Mouse (Mus musculus): ENCODE measurements around the gene Wdr63.
"Not testable (repeated sequence)": the region's sequence is repeated elsewhere in the genome, so short reads cannot be mapped to it uniquely, and the experiment has no call there.

Gene Wdr63

GRCm38 (mm10) chr3:146011544-146012218 lies 96.2 kb downstream of the Wdr63 start:
- no peak for DNase-seq (ENCODE audit: low spot score)

GRCm38 (mm10) chr3:146010751-146011150 lies 97.2 kb downstream of the Wdr63 start:
- DNase-seq (ENCODE audit: low spot score) = peak; percentile 38

GRCm38 (mm10) chr3:146009859-146010645 lies 97.9 kb downstream of the Wdr63 start:
- DNase-seq (ENCODE audit: low spot score) = peak; percentile 16

GRCm38 (mm10) chr3:146007872-146008271 lies 100.1 kb downstream of the Wdr63 start:
- DNase-seq (ENCODE audit: low spot score) = no peak

GRCm38 (mm10) chr3:146004347-146005051 lies 103.4 kb downstream of the Wdr63 start:
- no peak for DNase-seq (ENCODE audit: low spot score)

- not testable (repeated sequence) for DNase-seq (ENCODE audit: low spot score)
These were observed 111.4 kb downstream of the Wdr63 start for GRCm38 (mm10) chr3:145996539-145996938.

DNA sequence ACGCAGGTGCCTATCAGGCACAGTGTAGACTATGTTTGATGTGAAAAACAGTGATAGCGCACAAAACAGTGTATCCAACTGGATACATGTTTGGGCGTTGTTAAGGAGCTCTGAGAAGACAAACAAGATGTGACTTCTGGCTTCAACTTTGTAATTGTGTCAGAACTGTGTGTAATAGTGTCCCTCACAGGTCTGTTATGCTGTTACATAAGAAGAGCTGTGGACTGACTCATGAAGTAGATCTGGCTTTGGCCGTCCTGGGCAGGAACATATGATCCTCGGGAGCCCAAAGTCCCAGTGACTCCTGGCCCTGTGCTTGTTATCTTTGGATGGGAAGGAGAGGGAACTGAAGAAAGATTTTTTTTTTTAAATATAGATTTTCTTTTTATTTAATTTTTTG lies 112.4 kb downstream of the Wdr63 start:
- no peak for DNase-seq (ENCODE audit: low spot score)

DNA sequence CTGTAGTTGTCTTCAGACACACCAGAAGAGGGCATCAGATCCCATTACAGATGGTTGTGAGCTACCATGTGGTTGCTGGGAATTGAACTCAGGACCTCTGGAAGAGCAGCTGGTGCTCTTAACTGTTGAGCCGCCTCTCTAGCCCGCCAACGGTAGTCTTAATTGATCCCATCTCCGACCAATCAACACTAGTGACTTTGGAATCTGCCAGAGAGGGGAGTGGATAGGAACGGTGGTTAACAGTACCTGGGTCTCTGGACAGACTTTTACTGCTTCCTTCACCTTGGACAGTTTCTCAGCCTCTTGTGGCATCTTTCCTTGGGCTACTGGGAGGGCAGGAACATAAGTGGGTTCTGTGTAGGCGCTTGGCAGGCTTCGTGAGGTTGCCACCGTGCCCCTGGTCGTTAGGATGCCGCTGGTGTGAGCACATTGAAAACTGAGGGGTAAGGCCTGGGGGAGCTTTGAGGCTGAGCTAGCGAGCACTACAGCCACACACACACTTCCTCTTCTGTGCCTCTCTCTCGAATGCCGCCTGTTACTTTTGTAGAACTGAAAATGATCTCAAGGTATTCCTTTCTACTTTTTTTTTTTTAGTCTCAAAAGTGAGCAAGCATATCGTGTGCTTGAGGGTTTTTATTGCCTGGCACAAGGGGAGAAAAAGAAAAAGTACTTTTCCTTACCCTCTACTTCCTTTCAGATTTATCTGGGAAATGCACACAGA lies 114.3 kb downstream of the Wdr63 start:
- no peak for DNase-seq (ENCODE audit: low spot score)

DNA sequence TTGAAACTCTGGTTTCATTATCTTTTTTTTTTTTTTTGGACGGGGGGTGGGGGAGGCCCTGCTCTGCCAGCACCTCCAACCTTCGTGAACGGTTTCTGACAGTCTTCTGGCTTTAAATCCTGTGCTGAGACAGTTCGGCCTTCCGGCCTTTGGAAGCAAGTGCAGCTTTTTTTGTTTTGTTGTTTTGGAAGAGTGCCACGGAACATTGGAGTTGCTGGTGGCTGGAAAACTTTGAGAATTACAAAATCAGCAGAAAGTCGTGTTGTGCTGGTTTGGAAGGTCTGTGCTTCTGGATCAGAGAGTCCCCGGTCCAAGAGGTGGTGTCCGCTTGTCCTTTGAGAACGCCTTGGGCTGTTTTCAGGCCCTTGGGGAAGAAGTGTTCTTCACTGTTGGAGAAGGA lies 115.1 kb downstream of the Wdr63 start:
- no peak for DNase-seq (ENCODE audit: low spot score)

DNA sequence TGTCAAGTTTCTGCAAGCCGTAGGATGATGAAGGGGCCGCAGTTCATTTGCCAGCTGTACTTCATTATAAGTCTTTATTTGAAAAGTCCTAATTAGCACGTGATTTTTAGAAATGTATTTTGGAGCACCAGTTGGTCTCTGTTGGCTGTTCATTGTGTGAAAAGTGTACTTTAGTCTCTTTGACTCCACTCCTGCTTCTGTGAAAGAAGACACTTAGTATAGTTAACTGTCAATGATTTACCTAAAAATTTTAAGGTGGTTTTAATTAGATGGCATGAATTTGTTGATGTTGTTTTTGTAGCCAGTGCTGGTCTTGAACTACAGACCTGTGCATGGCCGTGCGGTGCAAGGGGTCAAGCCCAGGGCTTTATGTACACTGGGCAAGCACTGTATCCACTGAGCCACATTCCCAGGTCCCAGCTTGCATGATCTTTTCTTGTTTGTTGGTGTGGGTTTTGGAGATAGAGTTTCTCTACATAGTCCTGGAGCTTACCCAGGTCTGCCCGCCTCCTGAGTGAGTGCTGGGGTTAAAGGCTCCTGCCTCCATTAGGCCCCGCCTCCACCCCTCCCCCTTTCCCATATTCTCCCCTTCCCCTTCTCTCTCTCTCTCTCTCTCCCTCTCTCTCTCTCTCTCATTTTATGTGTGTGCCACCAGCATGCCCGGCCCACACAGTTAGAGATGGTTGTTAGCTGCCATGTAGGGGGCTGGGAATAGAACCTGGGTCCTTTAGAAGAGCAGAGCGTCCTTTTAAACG lies 115.8 kb downstream of the Wdr63 start:
- no peak for DNase-seq (ENCODE audit: low spot score)

- no peak for DNase-seq (ENCODE audit: low spot score)
These were observed 116.8 kb downstream of the Wdr63 start for GRCm38 (mm10) chr3:145991130-145991529.

All from retina, embryonic 14.5 days (tissue).